Mouse (Mus musculus) heart, embryonic 16.5 days (tissue): Measurements from ENCODE around the gene Pzp. TPM values are rescaled to one million over a fixed set of nuclear protein-coding genes. Genes with fewer than 3 reads are reported as not detected.

Experiments
- ATAC-seq: fragments of 200-750 bp; cut with Nextera tagmentation; replicated peaks from 2 replicates; pipeline ENCODE4 v1.8.0; 2017; ENCODE audit warnings: moderate number of reproducible peaks; ENCODE audit not compliant: insufficient read depth, low FRiP score; ENCODE audit errors: extremely low read depth
- H3K27ac ChIP-seq: fragments of 300-500 bp; sonication (generic); 2 replicates; pipeline ENCODE4 v1.5.1; 2014; ENCODE audit warnings: mild to moderate bottlenecking, low read length, control low read depth, moderate library complexity
- H3K27me3 ChIP-seq: fragments of 300-500 bp; sonication (generic); 2 replicates; pipeline ENCODE4 v1.6.1; 2014; ENCODE audit warnings: low read length, mixed read lengths; ENCODE audit not compliant: control insufficient read depth, insufficient read depth
- H3K36me3 ChIP-seq: fragments of 300-500 bp; sonication (generic); 2 replicates; pipeline ENCODE4 v1.6.1; 2014; ENCODE audit not compliant: control insufficient read depth, insufficient read depth
- H3K4me1 ChIP-seq: fragments of 300-500 bp; sonication (generic); 2 replicates; pipeline ENCODE4 v1.6.1; 2014; ENCODE audit warnings: low read length, mixed read lengths; ENCODE audit not compliant: control insufficient read depth, insufficient read depth
- H3K4me2 ChIP-seq: fragments of 300-500 bp; sonication (generic); 2 replicates; pipeline ENCODE4 v1.6.1; 2014; ENCODE audit warnings: low read depth, mild to moderate bottlenecking, control low read depth, low read length
- H3K4me3 ChIP-seq: fragments of 300-500 bp; sonication (generic); 2 replicates; pipeline ENCODE4 v1.5.1; 2014; ENCODE audit warnings: mild to moderate bottlenecking, control low read depth, low read length
- H3K9ac ChIP-seq: fragments of 300-500 bp; sonication (generic); 2 replicates; pipeline ENCODE4 v1.6.1; 2014; ENCODE audit warnings: low read length, control low read depth
- H3K9me3 ChIP-seq: fragments of 300-500 bp; sonication (generic); replicated peaks from 2 replicates; pipeline ENCODE4 v1.6.1; 2016; ENCODE audit warnings: low read length; ENCODE audit not compliant: control insufficient read depth
- WGBS: fragments of 180-500 bp; shearing (Covaris S2); extraction: QIAGEN DNeasy Blood & Tissue Kit; methylation state at CpG from one replicate; pipeline ENCODE4 v1.1.7; 2014; 5-methylcytosine and 5-hydroxymethylcytosine counted together
- polyA plus RNA-seq: library from polyadenylated mRNA; unstranded; fragments of >200 nt; fragmentation: Nextera tagmentation; extraction: Ambion mirVana; gene quantifications from 2 replicates; pipeline ENCODE4 v1.2.1, GENCODE M21; 2015

Gene Pzp
- polyA plus RNA-seq, 1 experiment from 2014 or later: 0.63 TPM

GRCm38 (mm10) chr6:128466563-128466962 lies 60.0 kb downstream of the Pzp start:
- Histone ChIP-seq H3K4me3 (no peak overlapping the region), H3K4me1 (no peaks in the 10 kb centered on the region), H3K27me3 (no peaks in the 10 kb centered on the region), H3K9me3 (no peaks in the 10 kb centered on the region), H3K9ac (no peak overlapping the region), H3K36me3 (no peaks in the 10 kb centered on the region), H3K4me2 (no peak overlapping the region), H3K27ac (no peak overlapping the region)
- WGBS: 52% methylated on average over 3 of the region's 3 CpGs
- ATAC-seq: no peak

DNA sequence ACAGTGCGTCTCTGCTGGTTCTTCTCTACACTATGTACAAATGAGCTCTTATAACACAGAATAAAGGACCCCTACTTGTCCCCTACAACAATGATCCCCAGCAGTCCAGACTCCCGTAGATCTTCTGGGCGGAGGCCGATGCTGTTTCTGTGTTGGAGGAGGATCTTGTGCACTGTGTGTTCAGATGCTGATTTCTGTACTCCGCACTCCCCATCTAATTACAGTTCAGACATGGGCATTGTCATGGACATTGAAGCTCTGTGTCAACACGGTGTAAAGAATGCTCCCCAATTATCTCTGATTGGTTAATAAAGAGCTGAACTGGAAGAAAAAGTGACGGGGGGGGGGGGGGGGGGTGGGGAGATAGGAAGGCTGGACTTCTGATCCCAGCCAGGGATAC lies 60.5 kb downstream of the Pzp start:
- Histone ChIP-seq H3K9me3 (no peaks in the 10 kb centered on the region), H3K4me1 (no peaks in the 10 kb centered on the region), H3K27me3 (no peaks in the 10 kb centered on the region), H3K9ac (no peak overlapping the region), H3K4me3 (no peak overlapping the region), H3K4me2 (no peak overlapping the region), H3K36me3 (no peaks in the 10 kb centered on the region), H3K27ac (no peak overlapping the region)
- 61% methylated on average over 7 of the region's 7 CpGs for WGBS
- no peak for ATAC-seq

- H3K27ac ChIP-seq: no peak overlapping the region
- WGBS: 74% methylated on average over 4 of the region's 4 CpGs
Measured at GRCm38 (mm10) chr6:128464996-128465395, 61.5 kb downstream of the Pzp start.

DNA sequence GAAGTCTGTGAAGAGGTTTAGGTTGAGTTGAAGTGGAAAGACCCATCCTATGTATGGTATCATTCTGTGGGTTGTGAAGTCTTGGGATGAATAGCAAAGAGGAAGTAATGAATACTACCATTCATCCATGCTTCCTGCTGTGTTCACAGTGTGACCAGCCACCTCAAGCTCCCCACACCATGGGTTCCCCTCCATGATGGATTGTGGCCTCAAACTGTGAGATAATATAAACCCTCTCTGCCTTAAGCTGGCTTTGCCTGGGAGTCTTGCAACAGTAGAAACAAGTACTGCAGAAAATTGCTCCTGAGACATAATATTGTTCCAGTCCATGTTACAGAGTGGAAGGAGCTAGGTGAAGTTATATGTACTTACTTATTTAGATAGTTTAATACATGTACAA lies 64.9 kb downstream of the Pzp start:
- H3K4me2 ChIP-seq: no peak overlapping the region
- no peak overlapping the region for H3K27ac ChIP-seq
- H3K4me1 ChIP-seq: no peaks in the 10 kb centered on the region
- H3K27me3 ChIP-seq: no peaks in the 10 kb centered on the region
- no peak overlapping the region for H3K9ac ChIP-seq
- no peaks in the 10 kb centered on the region for H3K36me3 ChIP-seq
- no peak overlapping the region for H3K4me3 ChIP-seq
- ATAC-seq: no peak
- H3K9me3 ChIP-seq: no peaks in the 10 kb centered on the region

More at GRCm38 (mm10) chr6:128464996-128465395, 61.5 kb downstream of the Pzp start:
- H3K4me3 ChIP-seq: no peak overlapping the region
- H3K9me3 ChIP-seq: no peaks in the 10 kb centered on the region
- H3K9ac ChIP-seq: no peak overlapping the region
- no peaks in the 10 kb centered on the region for H3K36me3 ChIP-seq
- no peaks in the 10 kb centered on the region for H3K4me1 ChIP-seq
- H3K4me2 ChIP-seq: no peak overlapping the region
- no peak for ATAC-seq
- H3K27me3 ChIP-seq: no peaks in the 10 kb centered on the region

DNA sequence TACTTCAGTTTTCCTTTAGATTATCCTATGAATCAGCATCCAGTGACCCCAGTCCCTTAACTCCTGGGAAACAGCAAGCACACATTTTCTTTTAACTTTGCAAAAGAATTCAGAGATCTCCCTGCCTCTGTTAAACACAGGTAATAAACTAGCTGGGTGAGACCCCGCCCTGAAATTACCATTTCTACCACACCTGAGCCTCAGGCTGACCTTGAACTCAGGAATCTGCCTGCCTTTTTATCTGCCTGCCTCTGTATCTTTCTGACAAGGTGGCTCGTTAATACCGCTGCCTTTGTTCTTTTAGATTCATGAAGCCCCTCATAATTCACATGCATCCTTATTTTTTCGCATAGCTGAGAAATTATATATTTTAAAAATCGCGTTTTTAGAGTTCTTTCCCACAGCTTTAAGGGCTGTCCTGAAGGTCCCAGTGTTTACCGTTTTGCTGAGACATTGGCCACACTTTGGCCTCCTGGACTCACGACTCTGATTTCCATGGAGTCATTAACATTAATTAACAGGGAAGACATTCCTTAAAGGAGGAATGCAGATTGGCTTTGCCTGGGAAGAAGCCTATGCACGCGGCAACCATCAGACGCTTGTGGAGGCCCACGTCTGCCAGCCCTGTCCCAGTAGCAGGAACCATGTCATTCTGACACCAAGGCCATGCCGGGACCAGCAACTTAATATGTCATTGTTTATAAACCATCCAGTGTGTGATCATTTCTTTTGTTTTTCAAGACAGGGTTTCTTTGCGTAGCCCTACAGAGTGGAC lies 65.6 kb downstream of the Pzp start:
- no peak overlapping the region for H3K27ac ChIP-seq
- no peaks in the 10 kb centered on the region for H3K36me3 ChIP-seq
- WGBS: 75% methylated on average over 14 of the region's 14 CpGs
- no peak overlapping the region for H3K4me2 ChIP-seq
- no peak overlapping the region for H3K4me3 ChIP-seq
- no peak overlapping the region for H3K9ac ChIP-seq
- no peaks in the 10 kb centered on the region for H3K9me3 ChIP-seq
- no peaks in the 10 kb centered on the region for H3K4me1 ChIP-seq
- H3K27me3 ChIP-seq: no peaks in the 10 kb centered on the region
- ATAC-seq: no peak

DNA sequence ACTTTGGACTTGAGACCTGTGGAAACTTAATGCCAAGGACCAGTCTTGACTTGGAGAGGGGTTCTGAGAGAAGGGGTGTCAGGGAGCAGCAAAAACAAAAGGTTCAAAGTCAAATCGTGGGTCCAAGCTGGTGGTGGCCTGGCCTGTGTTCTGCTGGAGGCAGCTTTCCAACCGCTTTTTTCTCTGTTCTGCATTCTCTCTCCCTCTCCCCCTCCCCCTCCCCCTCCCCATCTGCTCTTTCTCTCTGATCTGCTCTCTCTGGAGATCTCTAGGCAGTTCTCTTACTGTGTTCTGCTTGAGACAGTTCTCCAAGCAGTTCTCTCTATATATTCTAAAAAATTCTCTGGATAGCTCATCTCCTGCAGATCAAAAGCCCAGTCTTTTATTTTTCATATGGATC lies 66.2 kb downstream of the Pzp start:
- Histone ChIP-seq H3K27me3 (no peaks in the 10 kb centered on the region), H3K4me2 (no peak overlapping the region), H3K9ac (no peak overlapping the region), H3K9me3 (no peaks in the 10 kb centered on the region), H3K27ac (no peak overlapping the region), H3K36me3 (no peaks in the 10 kb centered on the region), H3K4me3 (no peak overlapping the region), H3K4me1 (no peaks in the 10 kb centered on the region)
- ATAC-seq: no peak
- 29% methylated on average over 2 of the region's 2 CpGs for WGBS

DNA sequence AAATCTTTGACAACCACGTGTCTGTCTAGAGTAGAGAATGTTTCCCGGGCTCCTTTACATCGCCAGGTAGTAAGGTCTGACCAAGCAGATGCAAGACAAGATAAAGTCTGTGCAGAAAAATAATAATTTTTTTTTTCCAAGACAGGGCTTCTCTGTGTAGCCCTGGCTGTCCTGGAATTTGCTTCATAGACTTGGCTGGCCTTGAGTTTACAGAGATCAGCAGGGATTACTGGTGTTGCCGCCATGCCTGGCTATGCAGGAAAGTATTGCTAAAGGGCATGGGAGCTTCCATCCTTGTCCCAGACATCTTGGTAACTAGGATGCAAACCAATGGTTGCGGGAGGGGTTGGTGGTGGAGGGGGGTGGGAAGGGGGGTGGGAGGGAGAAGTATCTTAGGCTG lies 69.3 kb downstream of the Pzp start:
- no peak overlapping the region for H3K4me3 ChIP-seq
- WGBS: 78% methylated on average over 5 of the region's 5 CpGs
- ATAC-seq: no peak

GRCm38 (mm10) chr6:128455835-128456605 lies 70.5 kb downstream of the Pzp start:
- 62% methylated on average over 12 of the region's 12 CpGs for WGBS
- H3K36me3 ChIP-seq: 0 out of 2 replicates have a peak, but pooled peaks cover 2% of the 10 kb centered on the region
- H3K9me3 ChIP-seq: no peaks in the 10 kb centered on the region
- H3K4me3 ChIP-seq: no peak overlapping the region
- H3K27ac ChIP-seq: no peak overlapping the region
- no peak overlapping the region for H3K9ac ChIP-seq
- no peaks in the 10 kb centered on the region for H3K4me1 ChIP-seq
- ATAC-seq: no peak
- H3K4me2 ChIP-seq: no peak overlapping the region
- no peaks in the 10 kb centered on the region for H3K27me3 ChIP-seq

More for the DNA sequence above, 69.3 kb downstream of the Pzp start:
- Histone ChIP-seq H3K4me1 (no peaks in the 10 kb centered on the region), H3K27me3 (no peaks in the 10 kb centered on the region), H3K4me2 (no peak overlapping the region), H3K9me3 (no peaks in the 10 kb centered on the region), H3K27ac (no peak overlapping the region), H3K36me3 (no peaks in the 10 kb centered on the region), H3K9ac (no peak overlapping the region)

GRCm38 (mm10) chr6:128447063-128447462 lies 79.5 kb downstream of the Pzp start:
- ATAC-seq: no peak
- Histone ChIP-seq H3K4me3 (no peak overlapping the region), H3K4me1 (peaks cover 4% of the 10 kb centered on the region), H3K9me3 (no peaks in the 10 kb centered on the region), H3K36me3 (0 out of 2 replicates have a peak, but pooled peaks cover 2% of the 10 kb centered on the region), H3K9ac (no peak overlapping the region), H3K4me2 (no peak overlapping the region), H3K27ac (no peak overlapping the region), H3K27me3 (0 out of 2 replicates have a peak, but pooled peaks cover 2% of the 10 kb centered on the region)
- WGBS: 94% methylated on average over 5 of the region's 5 CpGs
